25 mouse cellular contexts compared by ENCODE assay signal in genomic region chr11:109745210-109745609, GRCm38 (mm10). TPM values are rescaled to one million over a fixed set of nuclear protein-coding genes. Genes with fewer than 3 reads are reported as not detected.
DNase-seq lines count a peak whose midpoint lies in the region; ATAC-seq and TF ChIP-seq lines count a peak whose summit lies in the region.
"Had no signal": no experiment of that assay in that cellular context is flagged by ENCODE, and none has a peak within 500 bp of the region (broad histone marks: within the 10 kb centered on the region; RNA-seq: fewer than 3 reads in every experiment).

No protein-coding gene starts in this region.

- H3K4me3 ChIP-seq in forebrain, embryonic 11.5 days (ENCODE audit: low read depth, low read length) = no peak overlapping the region
- no peak overlapping the region for H3K4me3 ChIP-seq in forebrain, embryonic 12.5 days (replicated peaks)
- no peak overlapping the region for H3K4me3 ChIP-seq in lung, embryonic 14.5 days (ENCODE audit: low read depth, low read length)
- H3K4me3 ChIP-seq in brown adipose tissue, adult 24 weeks (ENCODE audit: insufficient read depth, low read depth, low read length) = no peak overlapping the region
- no peak overlapping the region for H3K4me3 ChIP-seq in myocyte
- no peak overlapping the region for H3K4me3 ChIP-seq in hindbrain, postnatal 0 days (ENCODE audit: low read length)
- H3K4me3 ChIP-seq: embryonic facial prominence, embryonic 10.5 days; embryonic facial prominence, embryonic 12.5 days; erythroblast, embryonic 14.5 days; forebrain, embryonic 10.5 days had no signal

- ATAC-seq in forebrain, embryonic 11.5 days (replicated peaks; ENCODE audit: low FRiP score) = no peak
- ATAC-seq in forebrain, embryonic 12.5 days (ENCODE audit: low FRiP score) = no peak
- ATAC-seq in lung, embryonic 14.5 days (ENCODE audit: insufficient read depth) = peak; percentile 44; the same call in 1 of the 2 replicates
- ATAC-seq in hindbrain, postnatal 0 days = no peak
- ATAC-seq: activated CD4-positive, CD25-positive, alpha-beta regulatory T cell, adult 4 months; forebrain, embryonic 14.5 days; forebrain, embryonic 16.5 days; Patski had no signal

- H3K4me2 ChIP-seq in forebrain, embryonic 11.5 days (ENCODE audit: low read depth, low read length, severe bottlenecking) = no peak overlapping the region
- no peak overlapping the region for H3K4me2 ChIP-seq in forebrain, embryonic 12.5 days
- no peak overlapping the region for H3K4me2 ChIP-seq in lung, embryonic 14.5 days
- peak overlapping the region; percentile 65 for H3K4me2 ChIP-seq in myocyte (ENCODE audit: low read depth)
- H3K4me2 ChIP-seq in hindbrain, postnatal 0 days (ENCODE audit: low read depth, low read length) = no peak overlapping the region
- H3K4me2 ChIP-seq: embryonic facial prominence, embryonic 12.5 days had no signal

- H3K27me3 ChIP-seq in forebrain, embryonic 11.5 days (ENCODE audit: control insufficient read depth, insufficient read depth, low read length) = no peaks in the 10 kb centered on the region
- H3K27me3 ChIP-seq in forebrain, embryonic 12.5 days = no peaks in the 10 kb centered on the region
- no peaks in the 10 kb centered on the region for H3K27me3 ChIP-seq in lung, embryonic 14.5 days (ENCODE audit: insufficient read depth, low read length)
- H3K27me3 ChIP-seq in myocyte (ENCODE audit: control insufficient read depth, insufficient read depth, insufficient read length) = no peaks in the 10 kb centered on the region
- H3K27me3 ChIP-seq in hindbrain, postnatal 0 days (ENCODE audit: insufficient read depth, low read length) = no peaks in the 10 kb centered on the region
- H3K27me3 ChIP-seq: embryonic facial prominence, embryonic 12.5 days had no signal

- no peak for TF ChIP-seq CTCF in lung, embryonic 14.5 days (IDR thresholded peaks at IDR 0.05; ENCODE audit: low read depth)
- TF ChIP-seq CTCF in hindbrain, postnatal 0 days (IDR thresholded peaks at IDR 0.05; ENCODE audit: low read depth) = no peak

- peak; percentile 7 for DNase-seq in forebrain, embryonic 11.5 days (ENCODE audit: low spot score)
- DNase-seq in lung, embryonic 14.5 days = peak; percentile 31
- no peak for DNase-seq in lung, postnatal 4 days
- DNase-seq in hindbrain, postnatal 0 days (ENCODE audit: low spot score) = no peak
- no peak for DNase-seq in adrenal gland, postnatal 36 days
- DNase-seq: adrenal gland, adult 8-10 months; adrenal gland, postnatal 14 days; B cell, adult 2 months; cerebellum, adult 11-12 months; cerebellum, adult 2 months; cerebellum, adult 9-10 months; cerebellum, postnatal 10 days; cerebellum, postnatal 25 days had no signal

- H3K4me1 ChIP-seq in forebrain, embryonic 11.5 days (replicated peaks; ENCODE audit: control insufficient read depth, insufficient read depth, low read length) = no peaks in the 10 kb centered on the region
- H3K4me1 ChIP-seq in forebrain, embryonic 12.5 days = no peaks in the 10 kb centered on the region
- peaks cover 3% of the 10 kb centered on the region; the same call in 1 of the 2 replicates for H3K4me1 ChIP-seq in lung, embryonic 14.5 days (ENCODE audit: insufficient read depth)
- H3K4me1 ChIP-seq in brown adipose tissue, adult 24 weeks (ENCODE audit: control insufficient read depth, insufficient read depth, insufficient read length, low read length) = peaks cover 5% of the 10 kb centered on the region; the same call in 1 of the 2 replicates
- H3K4me1 ChIP-seq in hindbrain, postnatal 0 days (ENCODE audit: insufficient read depth, low read length) = no peaks in the 10 kb centered on the region
- H3K4me1 ChIP-seq: embryonic facial prominence, embryonic 10.5 days; embryonic facial prominence, embryonic 12.5 days; forebrain, embryonic 10.5 days had no signal

- no peaks in the 10 kb centered on the region for H3K9me3 ChIP-seq in forebrain, embryonic 11.5 days (ENCODE audit: control insufficient read depth, low read length)
- no peaks in the 10 kb centered on the region for H3K9me3 ChIP-seq in forebrain, embryonic 12.5 days
- H3K9me3 ChIP-seq in lung, embryonic 14.5 days (ENCODE audit: low read depth, low read length) = no peaks in the 10 kb centered on the region
- no peaks in the 10 kb centered on the region for H3K9me3 ChIP-seq in hindbrain, postnatal 0 days (ENCODE audit: low read length)
- H3K9me3 ChIP-seq: embryonic facial prominence, embryonic 10.5 days; embryonic facial prominence, embryonic 12.5 days; forebrain, embryonic 10.5 days had no signal

- 87% methylated on average over 4 of the region's 4 CpGs for WGBS in forebrain, embryonic 11.5 days
- 86% methylated on average over 4 of the region's 4 CpGs for WGBS in forebrain, embryonic 12.5 days
- whole genome bisulfite sequencing in lung, embryonic 14.5 days = 34% methylated on average over 4 of the region's 4 CpGs
- WGBS in hindbrain, postnatal 0 days = 78% methylated on average over 4 of the region's 4 CpGs

- no peaks in the 10 kb centered on the region for H3K36me3 ChIP-seq in forebrain, embryonic 11.5 days (ENCODE audit: control insufficient read depth, insufficient read depth, low read length)
- no peaks in the 10 kb centered on the region for H3K36me3 ChIP-seq in forebrain, embryonic 12.5 days (replicated peaks)
- H3K36me3 ChIP-seq in lung, embryonic 14.5 days (ENCODE audit: insufficient read depth) = no peaks in the 10 kb centered on the region
- H3K36me3 ChIP-seq in myocyte (ENCODE audit: control insufficient read depth, insufficient read depth) = no peaks in the 10 kb centered on the region
- H3K36me3 ChIP-seq in hindbrain, postnatal 0 days (ENCODE audit: insufficient read depth, low read length) = no peaks in the 10 kb centered on the region
- H3K36me3 ChIP-seq: embryonic facial prominence, embryonic 10.5 days; embryonic facial prominence, embryonic 12.5 days; forebrain, embryonic 10.5 days had no signal

- no peak for TF ChIP-seq POLR2A in myocyte (IDR thresholded peaks at IDR 0.05; ENCODE audit: insufficient read length, low read depth)

- no peak overlapping the region for H3K27ac ChIP-seq in forebrain, embryonic 11.5 days (ENCODE audit: low read depth, low read length)
- no peak overlapping the region for H3K27ac ChIP-seq in forebrain, embryonic 12.5 days
- no peak overlapping the region for H3K27ac ChIP-seq in lung, embryonic 14.5 days (ENCODE audit: low read depth)
- H3K27ac ChIP-seq in brown adipose tissue, adult 24 weeks (replicated peaks; ENCODE audit: low read depth, low read length) = peak overlapping the region; percentile 40
- no peak overlapping the region for H3K27ac ChIP-seq in hindbrain, postnatal 0 days
- H3K27ac ChIP-seq: embryonic facial prominence, embryonic 10.5 days; embryonic facial prominence, embryonic 12.5 days; forebrain, embryonic 10.5 days had no signal

- no peak overlapping the region for H3K9ac ChIP-seq in forebrain, embryonic 11.5 days (ENCODE audit: low read length)
- H3K9ac ChIP-seq in forebrain, embryonic 12.5 days = no peak overlapping the region
- no peak overlapping the region for H3K9ac ChIP-seq in lung, embryonic 14.5 days
- no peak overlapping the region for H3K9ac ChIP-seq in hindbrain, postnatal 0 days (replicated peaks; ENCODE audit: low read length)
- H3K9ac ChIP-seq: embryonic facial prominence, embryonic 12.5 days had no signal

- H3K79me2 ChIP-seq in myocyte (ENCODE audit: control insufficient read depth, insufficient read depth) = no peaks in the 10 kb centered on the region

- H3ac ChIP-seq in myocyte (ENCODE audit: control insufficient read depth, insufficient read length) = no peak overlapping the region

TF ChIP-seq in myocyte, 11 proteins besides CTCF, POLR2A, EP300 and RAD21:
- TF ChIP-seq TCF3 (IDR thresholded peaks at IDR 0.05; ENCODE audit: insufficient read length, low read depth) (no peak), MYOD1 (IDR thresholded peaks at IDR 0.05; ENCODE audit: control insufficient read depth in 1 of 3, insufficient read length in 2 of 3, low read depth in 2 of 3) (peak in 2 of 3 experiments; percentile 73 to 79)

RNA-seq across cellular contexts. Expression of gene Fam20a, which starts 23.1 kb away (rescaled TPM):
- polyA plus RNA-seq in forebrain, embryonic 11.5 days (2014; fragmentation: Nextera tagmentation; extraction: Ambion mirVana) = 2.3 and 3.0 TPM in 2 replicates
- 1.4 and 1.7 TPM in 2 replicates for polyA plus RNA-seq in forebrain, embryonic 12.5 days (2016; fragmentation: Nextera tagmentation; extraction: Ambion mirVana)
- 3.0 and 3.5 TPM in 2 replicates for polyA plus RNA-seq in lung, embryonic 14.5 days (2014; fragmentation: Nextera tagmentation; extraction: Ambion mirVana)
- 2.3 and 2.6 TPM in 2 replicates for polyA plus RNA-seq in brown adipose tissue, adult 24 weeks (2012; ENCODE audit: insufficient read depth, insufficient read length, missing spikeins)
- polyA plus RNA-seq in myocyte (2012; fragmentation: generic; extraction: Trizol) = 72.4 TPM
- 9.1 and 10.1 TPM in 2 replicates for total RNA-seq in hindbrain, postnatal 0 days (2014; rRNA removed)
- polyA plus RNA-seq in hindbrain, postnatal 0 days (2015; fragmentation: Nextera tagmentation; extraction: Ambion mirVana) = 9.3 and 9.4 TPM in 2 replicates
- total RNA-seq in adrenal gland, postnatal 36 days (2021) = 1 to 10 TPM; 2.2 to 4.1 TPM
- total RNA-seq: MEL had no signal
- polyA plus RNA-seq: erythroblast, embryonic 14.5 days had no signal

Comparison
In these comparisons a context has a peak if more than half of its experiments do, and no peak if none do; other contexts are left out.
1. DNase-seq: peak in forebrain, embryonic 11.5 days (single experiment) and lung, embryonic 14.5 days (single experiment); none in lung, postnatal 4 days (0 of 2), hindbrain, postnatal 0 days (single experiment) and adrenal gland, postnatal 36 days (0 of 2).